Mouse (Mus musculus): ENCODE measurements around the gene Trim66. TPM values are rescaled to one million over a fixed set of nuclear protein-coding genes. Genes with fewer than 3 reads are reported as not detected.

Trim66 gene
- total RNA-seq, 1 experiment = 0.62 TPM

GRCm38 (mm10) chr7:109456563-109456962, 51.4 kb downstream of the Trim66 start:
- in situ Hi-C loops (cut with MboI; ENCODE audit: low sequenced_read_pairs in 2 of 2, unreplicated experiment in 2 of 2) = no loop called here
- H3K9me3 ChIP-seq (ENCODE audit: control insufficient read depth, insufficient read depth, low read depth, low read length) = no peaks in the 10 kb centered on the region

GRCm38 (mm10) chr7:109455748-109456147, 52.2 kb downstream of the Trim66 start:
- TF ChIP-seq ZC3H11A (IDR thresholded peaks at IDR 0.05; ENCODE audit: borderline replicate concordance, low read depth, low read length) (no peak), CHD2 (IDR thresholded peaks at IDR 0.05; ENCODE audit: low read depth, low read length) (no peak), ZNF384 (IDR thresholded peaks at IDR 0.05; ENCODE audit: low read depth, low read length) (no peak), MAFK (IDR thresholded peaks at IDR 0.05; ENCODE audit: insufficient read depth, low read depth, low read length) (no peak), HCFC1 (IDR thresholded peaks at IDR 0.05; ENCODE audit: borderline replicate concordance, insufficient read depth, low read length) (no peak)
- Histone ChIP-seq H3K4me1 (ENCODE audit: control insufficient read depth in 2 of 2, insufficient read depth in 2 of 2, low read length in 2 of 2, poor library complexity in 1 of 2) (no peaks in the 10 kb centered on the region), H3K9ac (ENCODE audit: insufficient read depth, low read depth, low read length, poor library complexity, severe bottlenecking) (no peak overlapping the region), H3K36me3 (ENCODE audit: control insufficient read depth, insufficient read depth, low read length, poor library complexity, severe bottlenecking) (no peaks in the 10 kb centered on the region), H3K27ac (ENCODE audit: insufficient read depth, low read depth, low read length, poor library complexity, severe bottlenecking) (no peak overlapping the region), H3K4me3 (ENCODE audit: insufficient read depth in 1 of 2, low read depth in 1 of 2, low read length in 2 of 2, poor library complexity in 1 of 2, severe bottlenecking in 1 of 2) (no peak overlapping the region), H3K9me3 (ENCODE audit: control insufficient read depth, insufficient read depth, low read depth, low read length) (no peaks in the 10 kb centered on the region)
- DNase-seq (ENCODE audit: low read depth, low spot score) = no peak
- in situ Hi-C loops (cut with MboI; ENCODE audit: low sequenced_read_pairs in 2 of 2, unreplicated experiment in 2 of 2) = no loop called here

More at GRCm38 (mm10) chr7:109456563-109456962, 51.4 kb downstream of the Trim66 start:
- no peak overlapping the region for H3K27ac ChIP-seq (ENCODE audit: insufficient read depth, low read depth, low read length, poor library complexity, severe bottlenecking)
- no peak for TF ChIP-seq MAFK (IDR thresholded peaks at IDR 0.05; ENCODE audit: insufficient read depth, low read depth, low read length)
- TF ChIP-seq ZC3H11A (IDR thresholded peaks at IDR 0.05; ENCODE audit: borderline replicate concordance, low read depth, low read length) = no peak
- no peak for TF ChIP-seq HCFC1 (IDR thresholded peaks at IDR 0.05; ENCODE audit: borderline replicate concordance, insufficient read depth, low read length)
- TF ChIP-seq ZNF384 (IDR thresholded peaks at IDR 0.05; ENCODE audit: low read depth, low read length) = no peak
- no peak for TF ChIP-seq CHD2 (IDR thresholded peaks at IDR 0.05; ENCODE audit: low read depth, low read length)
- DNase-seq (ENCODE audit: low read depth, low spot score) = no peak
- no peak overlapping the region for H3K4me3 ChIP-seq (ENCODE audit: insufficient read depth in 1 of 2, low read depth in 1 of 2, low read length in 2 of 2, poor library complexity in 1 of 2, severe bottlenecking in 1 of 2)
- H3K4me1 ChIP-seq (ENCODE audit: control insufficient read depth in 2 of 2, insufficient read depth in 2 of 2, low read length in 2 of 2, poor library complexity in 1 of 2) = no peaks in the 10 kb centered on the region
- H3K9ac ChIP-seq (ENCODE audit: insufficient read depth, low read depth, low read length, poor library complexity, severe bottlenecking) = no peak overlapping the region
- H3K36me3 ChIP-seq (ENCODE audit: control insufficient read depth, insufficient read depth, low read length, poor library complexity, severe bottlenecking) = no peaks in the 10 kb centered on the region

- in situ Hi-C loops (cut with MboI; ENCODE audit: low sequenced_read_pairs in 2 of 2, unreplicated experiment in 2 of 2) = no loop called here
- no peak for DNase-seq (ENCODE audit: low read depth, low spot score)
- Histone ChIP-seq H3K36me3 (ENCODE audit: control insufficient read depth, insufficient read depth, low read length, poor library complexity, severe bottlenecking) (no peaks in the 10 kb centered on the region), H3K4me3 (ENCODE audit: insufficient read depth in 1 of 2, low read depth in 1 of 2, low read length in 2 of 2, poor library complexity in 1 of 2, severe bottlenecking in 1 of 2) (no peak overlapping the region), H3K4me1 (ENCODE audit: control insufficient read depth in 2 of 2, insufficient read depth in 2 of 2, low read length in 2 of 2, poor library complexity in 1 of 2) (no peaks in the 10 kb centered on the region), H3K9me3 (ENCODE audit: control insufficient read depth, insufficient read depth, low read depth, low read length) (no peaks in the 10 kb centered on the region), H3K27ac (ENCODE audit: insufficient read depth, low read depth, low read length, poor library complexity, severe bottlenecking) (no peak overlapping the region), H3K9ac (ENCODE audit: insufficient read depth, low read depth, low read length, poor library complexity, severe bottlenecking) (no peak overlapping the region)
- TF ChIP-seq HCFC1 (IDR thresholded peaks at IDR 0.05; ENCODE audit: borderline replicate concordance, insufficient read depth, low read length) (no peak), CHD2 (IDR thresholded peaks at IDR 0.05; ENCODE audit: low read depth, low read length) (no peak), ZC3H11A (IDR thresholded peaks at IDR 0.05; ENCODE audit: borderline replicate concordance, low read depth, low read length) (no peak), ZNF384 (IDR thresholded peaks at IDR 0.05; ENCODE audit: low read depth, low read length) (no peak), MAFK (IDR thresholded peaks at IDR 0.05; ENCODE audit: insufficient read depth, low read depth, low read length) (no peak)
These were observed 53.1 kb downstream of the Trim66 start for GRCm38 (mm10) chr7:109454856-109455255.

- no peak overlapping the region for H3K4me3 ChIP-seq (ENCODE audit: insufficient read depth in 1 of 2, low read depth in 1 of 2, low read length in 2 of 2, poor library complexity in 1 of 2, severe bottlenecking in 1 of 2)
- H3K9ac ChIP-seq (ENCODE audit: insufficient read depth, low read depth, low read length, poor library complexity, severe bottlenecking) = no peak overlapping the region
- no peak overlapping the region for H3K27ac ChIP-seq (ENCODE audit: insufficient read depth, low read depth, low read length, poor library complexity, severe bottlenecking)
- H3K9me3 ChIP-seq (ENCODE audit: control insufficient read depth, insufficient read depth, low read depth, low read length) = no peaks in the 10 kb centered on the region
- peaks cover 2 to 3% of the 10 kb centered on the region in 2 experiments; a peak in 2 of 4 replicates for H3K4me1 ChIP-seq (ENCODE audit: control insufficient read depth in 2 of 2, insufficient read depth in 2 of 2, low read length in 2 of 2, poor library complexity in 1 of 2)
- DNase-seq (ENCODE audit: low read depth, low spot score) = no peak
- TF ChIP-seq ZNF384 (IDR thresholded peaks at IDR 0.05; ENCODE audit: low read depth, low read length) (no peak), HCFC1 (IDR thresholded peaks at IDR 0.05; ENCODE audit: borderline replicate concordance, insufficient read depth, low read length) (no peak), CHD2 (IDR thresholded peaks at IDR 0.05; ENCODE audit: low read depth, low read length) (no peak), MAFK (IDR thresholded peaks at IDR 0.05; ENCODE audit: insufficient read depth, low read depth, low read length) (no peak), ZC3H11A (IDR thresholded peaks at IDR 0.05; ENCODE audit: borderline replicate concordance, low read depth, low read length) (no peak)
- H3K36me3 ChIP-seq (ENCODE audit: control insufficient read depth, insufficient read depth, low read length, poor library complexity, severe bottlenecking) = no peaks in the 10 kb centered on the region
- in situ Hi-C loops (cut with MboI; ENCODE audit: low sequenced_read_pairs in 2 of 2, unreplicated experiment in 2 of 2) = loop anchor here in 1 of 2 experiments (25.0 kb wide), 1 partner anchor 311 kb away; no protein-coding TSS in a partner anchor
These were observed 59.9 kb downstream of the Trim66 start for GRCm38 (mm10) chr7:109448060-109448459.

Measured in ES-E14 (cell line).